Mouse (Mus musculus) olfactory bulb, adult 2 months (tissue): Measurements from ENCODE around the gene Disp1.

ENCODE experiments used
- CTCF ChIP-seq: fragments of 200-500 bp; IDR thresholded peaks from 2 replicates; pipeline ENCODE4 v1.5.1; 2012; ENCODE audit warnings: low read depth, mild to moderate bottlenecking, low read length, moderate library complexity; ENCODE audit not compliant: insufficient read depth
- POLR2A ChIP-seq: fragments of 200-500 bp; IDR thresholded peaks from 2 replicates; pipeline ENCODE4 v1.6.1; 2012; ENCODE audit warnings: mild to moderate bottlenecking, low read depth, low read length, moderate library complexity; ENCODE audit not compliant: insufficient read depth

DNA sequence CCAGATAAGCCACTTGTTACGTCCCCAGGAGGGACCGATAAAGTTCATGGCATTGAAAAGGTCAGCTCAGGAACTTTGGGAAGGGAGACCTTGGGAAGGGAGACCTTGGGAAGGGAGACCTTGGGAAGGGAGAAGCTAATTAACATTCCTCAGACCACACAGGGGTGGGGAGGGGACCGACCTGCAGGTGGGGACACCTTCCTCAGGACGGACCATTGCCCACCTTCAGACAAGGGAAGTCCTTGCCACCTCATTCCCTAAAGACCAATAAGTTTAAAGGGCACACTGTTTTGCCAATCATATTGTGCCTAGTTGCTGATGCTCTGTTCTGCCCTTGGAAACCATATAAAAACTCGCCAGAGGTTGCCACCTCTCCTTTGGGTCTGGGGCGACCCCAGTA is 46.3 kb upstream of the Disp1 start:
- TF ChIP-seq CTCF (no peak), POLR2A (no peak)
